In the genomic region with DNA sequence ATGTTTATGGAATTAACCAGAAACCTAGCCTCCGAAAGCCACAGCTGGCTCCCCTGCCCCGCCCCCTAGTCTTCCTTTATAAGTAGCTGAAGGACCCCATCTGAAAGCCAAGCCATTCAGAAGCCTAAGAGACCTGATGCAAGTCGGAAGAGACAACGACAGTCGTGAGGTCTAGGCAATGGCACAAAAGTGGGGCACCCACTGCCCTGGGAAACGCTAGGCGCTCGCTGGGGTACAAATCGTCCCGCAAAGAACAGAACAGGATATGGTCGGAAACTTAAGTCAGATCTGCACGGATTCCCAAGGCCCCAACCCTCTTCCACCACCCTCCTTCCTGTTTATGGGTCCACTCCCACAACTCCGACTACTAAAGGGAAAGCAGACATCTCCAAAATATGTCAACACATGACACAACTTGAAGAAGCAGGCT, we compare ENCODE assay signal across 9 mouse cellular contexts. TPM values are rescaled to one million over a fixed set of nuclear protein-coding genes. Genes with fewer than 3 reads are reported as not detected.
DNase-seq lines count a peak whose midpoint lies in the region; ATAC-seq and TF ChIP-seq lines count a peak whose summit lies in the region.
"Had no signal": no experiment of that assay in that cellular context is flagged by ENCODE, and none has a peak within 500 bp of the region (broad histone marks: within the 10 kb centered on the region; RNA-seq: fewer than 3 reads in every experiment).

No protein-coding gene starts in this region.

- peak overlapping the region; percentile 85 for H3K9ac ChIP-seq in hindbrain, embryonic 12.5 days

- intact Hi-C loops in left cerebral cortex, postnatal 25 days (cut with DNase I) = loop anchor here (2.0 to 5.0 kb wide), 4 partner anchors 36 to 94 kb away; no protein-coding TSS in a partner anchor

- peak overlapping the region; percentile 67 for H3K4me2 ChIP-seq in hindbrain, embryonic 12.5 days (replicated peaks)

- peak overlapping the region; percentile 93 for H3K4me3 ChIP-seq in thymus, adult 2 months (ENCODE audit: control insufficient read depth, insufficient read depth, low read length)
- H3K4me3 ChIP-seq in hindbrain, embryonic 12.5 days = peak overlapping the region; percentile 82

- peak overlapping the region; percentile 92 for H3K27ac ChIP-seq in thymus, adult 2 months (ENCODE audit: control insufficient read depth, insufficient read depth, low read length)
- no peak overlapping the region; the same call in 1 of the 2 replicates for H3K27ac ChIP-seq in hindbrain, embryonic 12.5 days

- 1% methylated on average over 13 of the region's 13 CpGs for WGBS in thymus, adult 2 months
- WGBS in hindbrain, embryonic 12.5 days = 9% methylated on average over 13 of the region's 13 CpGs

- peak; percentile 24 for DNase-seq in cerebellum, adult 9-11 months
- DNase-seq in cerebellum, postnatal 36 days = no peak
- no peak for DNase-seq in thymus, adult 2 months
- no peak for DNase-seq in thymus, postnatal 25 days
- DNase-seq in frontal cortex, postnatal 36 days (ENCODE audit: low spot score in 2 of 2) = no peak
- no peak for DNase-seq in left cerebral cortex, postnatal 25 days (ENCODE audit: low spot score in 2 of 2)

- no peak for TF ChIP-seq POLR2A in thymus, adult 2 months (IDR thresholded peaks at IDR 0.05; ENCODE audit: control insufficient read depth, extremely low read depth, insufficient read depth, low read length, poor library complexity)

- ATAC-seq in hindbrain, embryonic 12.5 days (ENCODE audit: low FRiP score) = peak; percentile 0; the same call in 1 of the 2 replicates
- ATAC-seq in megakaryocyte, adult 5-6 weeks (ENCODE audit: poor library complexity, severe bottlenecking) = peak; percentile 39

- H3K9me3 ChIP-seq in hindbrain, embryonic 12.5 days (replicated peaks) = no peaks in the 10 kb centered on the region

- 0 out of 2 replicates have a peak, but pooled peaks have one; percentile 2 for TF ChIP-seq CTCF in thymus, adult 2 months (IDR thresholded peaks at IDR 0.05; ENCODE audit: borderline replicate concordance, control insufficient read depth, extremely low read depth, insufficient read depth, low read length, poor library complexity)

- H3K27me3 ChIP-seq in thymus, adult 2 months (ENCODE audit: control insufficient read depth, insufficient read depth, low read length) = no peaks in the 10 kb centered on the region
- no peaks in the 10 kb centered on the region for H3K27me3 ChIP-seq in hindbrain, embryonic 12.5 days

- no peaks in the 10 kb centered on the region for H3K36me3 ChIP-seq in thymus, adult 2 months (ENCODE audit: control insufficient read depth, insufficient read depth, low read length)
- peaks cover 3% of the 10 kb centered on the region; the same call in 1 of the 2 replicates for H3K36me3 ChIP-seq in hindbrain, embryonic 12.5 days
- H3K36me3 ChIP-seq: G1E had no signal

- H3K4me1 ChIP-seq in thymus, adult 2 months (replicated peaks; ENCODE audit: control insufficient read depth, insufficient read depth, low read length) = peaks cover 29% of the 10 kb centered on the region
- peaks cover 18% of the 10 kb centered on the region for H3K4me1 ChIP-seq in hindbrain, embryonic 12.5 days

RNA-seq across cellular contexts. Expression of gene Lrch1, which starts 1.3 kb away (rescaled TPM):
- polyA plus RNA-seq in thymus, adult 2 months (2012; rRNA removed) = 27.5 and 30.1 TPM in 2 replicates
- 13.3 and 23.4 TPM in 2 replicates for polyA plus RNA-seq in hindbrain, embryonic 12.5 days (2016; fragmentation: Nextera tagmentation; extraction: Ambion mirVana)
- 16.8 and 19.5 TPM in 2 replicates for total RNA-seq in megakaryocyte, adult 5-6 weeks (2015)
- total RNA-seq in megakaryocyte, adult 5-6 weeks (2017) = 17.2 and 18.2 TPM in 2 replicates
- 10 to 100 TPM; 14.2 to 15.8 TPM for total RNA-seq in left cerebral cortex, postnatal 25 days (2021)
- polyA plus RNA-seq: G1E had no signal
